8 mouse cellular contexts compared by ENCODE assay signal in genomic region chr8:105170381-105171115, GRCm38 (mm10). TPM values are rescaled to one million over a fixed set of nuclear protein-coding genes. Genes with fewer than 3 reads are reported as not detected.
A peak's percentile ranks its signal among the peaks of the same experiment; 100 is the strongest.
DNase-seq lines count a peak whose midpoint lies in the region; ATAC-seq and TF ChIP-seq lines count a peak whose summit lies in the region.

TSS of gene Cbfb (plus strand) at chr8:105170674.

- H3K27ac ChIP-seq in ES-E14 (ENCODE audit: insufficient read depth, low read depth, low read length, poor library complexity, severe bottlenecking) = peak within 1 kb of the TSS; percentile 45; the same call in 1 of the 2 replicates
- peak within 1 kb of the TSS; percentile 93 for H3K27ac ChIP-seq in forebrain, embryonic 15.5 days (replicated peaks)
- H3K27ac ChIP-seq in neural tube, embryonic 14.5 days (ENCODE audit: low read depth, low read length) = peak within 1 kb of the TSS; percentile 90
- H3K27ac ChIP-seq in testis, adult 2 months (ENCODE audit: control insufficient read depth, insufficient read depth, low read depth, low read length) = peak within 1 kb of the TSS; percentile 95

- TF ChIP-seq POLR2A in testis, adult 2 months (IDR thresholded peaks at IDR 0.05; ENCODE audit: control insufficient read depth, low read depth, low read length) = 0 out of 2 replicates have a peak, but pooled peaks have one; percentile 37

- peak within 1 kb of the TSS; percentile 86 for H3K9ac ChIP-seq in ES-E14 (ENCODE audit: insufficient read depth, low read depth, low read length, poor library complexity, severe bottlenecking)
- H3K9ac ChIP-seq in forebrain, embryonic 15.5 days (replicated peaks) = peak within 1 kb of the TSS; percentile 75
- peak within 1 kb of the TSS; percentile 75 for H3K9ac ChIP-seq in neural tube, embryonic 14.5 days (replicated peaks; ENCODE audit: low read depth, low read length)

- no peaks in the 10 kb centered on the region for H3K9me3 ChIP-seq in ES-E14 (ENCODE audit: control insufficient read depth, insufficient read depth, low read depth, low read length)
- H3K9me3 ChIP-seq in forebrain, embryonic 15.5 days = no peaks in the 10 kb centered on the region
- H3K9me3 ChIP-seq in neural tube, embryonic 14.5 days (ENCODE audit: control insufficient read depth, low read length) = no peaks in the 10 kb centered on the region

- H3K4me1 ChIP-seq in ES-E14 (ENCODE audit: control insufficient read depth in 2 of 2, insufficient read depth in 2 of 2, low read length in 2 of 2, poor library complexity in 1 of 2) = peaks cover 0 to 2% of the 10 kb centered on the region in 2 experiments; a peak in 1 of 4 replicates
- peaks cover 19% of the 10 kb centered on the region for H3K4me1 ChIP-seq in forebrain, embryonic 15.5 days
- H3K4me1 ChIP-seq in neural tube, embryonic 14.5 days (ENCODE audit: control insufficient read depth, insufficient read depth, low read length) = no peaks in the 10 kb centered on the region
- peaks cover 2% of the 10 kb centered on the region for H3K4me1 ChIP-seq in testis, adult 2 months (ENCODE audit: control insufficient read depth, insufficient read depth, low read length)

- H3K4me3 ChIP-seq in ES-E14 (ENCODE audit: insufficient read depth in 1 of 2, low read depth in 1 of 2, low read length in 2 of 2, poor library complexity in 1 of 2, severe bottlenecking in 1 of 2) = peak within 1 kb of the TSS; percentile 82 to 95
- peak within 1 kb of the TSS; percentile 99 for H3K4me3 ChIP-seq in forebrain, embryonic 15.5 days
- peak within 1 kb of the TSS; percentile 90 for H3K4me3 ChIP-seq in neural tube, embryonic 14.5 days (ENCODE audit: low read depth, low read length)
- H3K4me3 ChIP-seq in testis, adult 2 months (ENCODE audit: control insufficient read depth, low read depth, low read length) = peak within 1 kb of the TSS; percentile 98

- H3K4me2 ChIP-seq in forebrain, embryonic 15.5 days (replicated peaks) = peak within 1 kb of the TSS; percentile 61
- H3K4me2 ChIP-seq in neural tube, embryonic 14.5 days (ENCODE audit: low read depth, low read length) = peak within 1 kb of the TSS; percentile 57

- peak; percentile 97 for DNase-seq in ES-E14 (ENCODE audit: low read depth, low spot score)
- DNase-seq in cerebellum, adult 11-12 months = peak; percentile 91
- peak; percentile 94 for DNase-seq in heart, postnatal 25 days (ENCODE audit: low spot score)
- DNase-seq in layer of hippocampus, adult 18-20 months (ENCODE audit: low spot score in 2 of 2) = peak; percentile 84 to 94
- peak; percentile 98 for DNase-seq in lung, adult 18-20 months

- intact Hi-C loops in heart, postnatal 25 days (cut with DNase I) = loop anchor here (2.0 kb wide), 2 partner anchors 54 to 126 kb away; partner anchors contain the start of genes D230025D16Rik, E2f4 and Exoc3l

- peak; percentile 96 for ATAC-seq in forebrain, embryonic 15.5 days (replicated peaks)
- ATAC-seq in neural tube, embryonic 14.5 days (ENCODE audit: low read depth) = peak; percentile 95

- no peak for TF ChIP-seq CTCF in testis, adult 2 months (IDR thresholded peaks at IDR 0.05; ENCODE audit: control insufficient read depth, insufficient read depth, insufficient replicate concordance, low read depth, low read length)

- H3K27me3 ChIP-seq in forebrain, embryonic 15.5 days = no peaks in the 10 kb centered on the region
- H3K27me3 ChIP-seq in neural tube, embryonic 14.5 days (ENCODE audit: control insufficient read depth, insufficient read depth, low read length) = no peaks in the 10 kb centered on the region
- H3K27me3 ChIP-seq in testis, adult 2 months (ENCODE audit: control insufficient read depth, insufficient read depth, low read length) = no peaks in the 10 kb centered on the region

- in situ Hi-C loops in ES-E14 (cut with MboI; ENCODE audit: low sequenced_read_pairs in 2 of 2, unreplicated experiment in 2 of 2) = no loop called here

- under 1% methylated on average over 76 of the region's 86 CpGs for WGBS in forebrain, embryonic 15.5 days
- WGBS in neural tube, embryonic 14.5 days = under 1% methylated on average over 65 of the region's 86 CpGs

- H3K36me3 ChIP-seq in ES-E14 (ENCODE audit: control insufficient read depth, insufficient read depth, low read length, poor library complexity, severe bottlenecking) = no peaks in the 10 kb centered on the region; the same call in 1 of the 2 replicates
- no peaks in the 10 kb centered on the region for H3K36me3 ChIP-seq in forebrain, embryonic 15.5 days
- no peaks in the 10 kb centered on the region for H3K36me3 ChIP-seq in neural tube, embryonic 14.5 days (ENCODE audit: control insufficient read depth, insufficient read depth, low read length)
- no peaks in the 10 kb centered on the region for H3K36me3 ChIP-seq in testis, adult 2 months (ENCODE audit: control insufficient read depth, insufficient read depth, low read length)

TF ChIP-seq in ES-E14, 5 proteins besides CTCF, POLR2A, EP300 and RAD21:
- TF ChIP-seq ZC3H11A (IDR thresholded peaks at IDR 0.05; ENCODE audit: borderline replicate concordance, low read depth, low read length) = no peak
- no peak for TF ChIP-seq HCFC1 (IDR thresholded peaks at IDR 0.05; ENCODE audit: borderline replicate concordance, insufficient read depth, low read length)
- TF ChIP-seq CHD2 (IDR thresholded peaks at IDR 0.05; ENCODE audit: low read depth, low read length) = no peak
- no peak for TF ChIP-seq ZNF384 (IDR thresholded peaks at IDR 0.05; ENCODE audit: low read depth, low read length)
- no peak for TF ChIP-seq MAFK (IDR thresholded peaks at IDR 0.05; ENCODE audit: insufficient read depth, low read depth, low read length)

RNA-seq across cellular contexts. Expression of gene Cbfb, which starts in this region (rescaled TPM):
- total RNA-seq in ES-E14 (2012; rRNA removed) = 36.2 and 47.0 TPM in 2 replicates
- 33.4 and 35.4 TPM in 2 replicates for polyA plus RNA-seq in forebrain, embryonic 15.5 days (2015; fragmentation: Nextera tagmentation; extraction: Ambion mirVana)
- total RNA-seq in heart, postnatal 25 days (2021) = 10 to 100 TPM; 20.2 to 26.8 TPM
- 10 to 100 TPM; 22.1 to 24.4 TPM for total RNA-seq in layer of hippocampus, adult 18-20 months (2021)
- polyA plus RNA-seq in neural tube, embryonic 14.5 days (2014; fragmentation: Nextera tagmentation; extraction: Ambion mirVana) = 32.4 and 56.8 TPM in 2 replicates
- polyA plus RNA-seq in testis, adult 2 months (2012; rRNA removed) = 7.0 and 7.7 TPM in 2 replicates

Comparison
In these comparisons a context has a peak if more than half of its experiments do, and no peak if none do; other contexts are left out.
1. Peak in every context shown above with its lines: DNase-seq, ATAC-seq, H3K4me3 ChIP-seq and H3K27ac ChIP-seq.
2. H3K27ac ChIP-seq: peak in every context shown above with its lines; median percentile 95 in testis, adult 2 months; 93 in forebrain, embryonic 15.5 days; 90 in neural tube, embryonic 14.5 days; 45 in ES-E14.